Mouse (Mus musculus) spleen, postnatal 10 days (tissue): ENCODE measurements around the gene Nfkb1.

Experiments
- DNase-seq, 2 experiments: peaks; one replicate each; pipeline ENCODE4 v3.0.0; 2021 to 2022; ENCODE audit warnings: low spot score in 2 of 2

Gene Nfkb1

DNA sequence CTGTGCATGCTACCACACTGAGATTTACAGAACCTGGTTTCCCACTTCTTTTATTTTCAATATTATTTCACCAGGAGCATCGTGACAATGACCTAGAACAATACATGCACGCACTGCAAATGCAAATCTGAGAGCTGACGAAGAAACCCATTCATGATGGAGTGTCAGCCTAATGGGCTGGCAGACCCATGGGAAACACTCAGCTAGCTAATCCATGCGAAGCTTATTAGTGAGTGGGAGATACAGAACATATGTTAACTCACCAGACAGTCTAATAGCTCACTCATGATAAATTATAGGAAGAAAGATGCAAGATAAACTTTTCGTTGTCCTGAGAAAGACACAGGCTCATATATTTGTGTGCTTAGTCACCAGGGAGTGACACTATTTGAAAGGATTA lies 19.2 kb downstream of the Nfkb1 start:
- DNase-seq, result no peak

DNA sequence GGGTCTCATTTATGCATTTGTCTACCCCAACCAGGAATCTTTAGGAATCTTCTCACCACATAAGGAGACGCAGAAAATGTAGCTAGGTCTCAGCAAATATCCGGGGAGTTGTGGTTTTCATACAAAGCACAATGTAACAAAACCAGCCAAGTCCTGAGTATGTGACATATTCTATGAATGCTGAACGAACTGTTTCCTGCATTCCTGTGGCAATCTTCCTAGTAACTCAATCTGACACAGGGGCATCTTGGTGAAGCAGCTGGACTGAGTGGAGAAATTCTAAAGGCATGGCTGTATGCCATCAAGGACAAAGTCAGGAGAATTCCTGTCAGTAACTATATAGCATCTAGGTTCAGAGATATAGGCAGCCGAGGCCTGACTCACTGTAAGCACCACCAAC lies 20.5 kb downstream of the Nfkb1 start:
- DNase-seq, result no peak

DNA sequence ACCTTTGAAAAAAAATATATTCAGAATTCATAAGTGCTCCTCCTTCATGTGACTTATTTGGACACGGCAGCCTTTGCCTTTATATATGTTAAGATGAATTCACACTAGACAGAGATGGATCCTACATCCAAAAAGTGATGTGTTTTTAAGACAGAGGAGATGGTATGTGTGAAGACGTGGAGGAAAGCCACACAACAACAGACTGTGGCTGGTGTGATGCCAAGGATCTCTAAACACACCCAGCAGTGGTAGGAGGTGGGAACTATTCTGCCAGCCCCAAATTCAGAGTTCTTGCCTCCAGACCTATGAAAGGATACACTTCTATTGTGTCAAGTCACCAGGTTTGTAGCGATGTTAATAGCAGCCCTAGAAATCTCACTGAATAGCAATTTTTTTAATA lies 24.3 kb downstream of the Nfkb1 start:
- DNase-seq, result no peak

DNA sequence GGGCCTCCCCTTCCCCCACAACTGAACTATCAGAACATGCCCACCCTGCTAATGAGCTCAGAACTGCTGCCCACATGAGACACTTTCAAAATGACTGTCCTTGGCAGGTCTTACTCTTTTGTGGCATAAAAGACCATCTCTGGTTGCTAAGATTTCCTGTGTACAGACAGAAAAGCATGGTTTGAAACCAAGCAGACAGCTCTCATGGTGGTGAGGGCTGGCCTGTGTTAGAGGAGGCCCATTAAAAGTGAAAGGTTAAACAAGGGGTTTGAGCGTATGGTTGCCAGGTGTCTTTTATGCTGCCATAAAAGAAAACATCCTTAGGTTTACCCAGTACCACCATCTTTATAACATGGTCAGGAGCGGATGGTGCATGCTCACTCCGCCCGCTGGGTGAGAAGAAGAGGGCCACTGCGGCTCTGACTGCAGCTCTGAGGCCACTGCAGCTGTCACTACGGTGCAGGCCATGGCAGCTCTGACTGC lies 25.5 kb downstream of the Nfkb1 start:
- no peak for DNase-seq

DNA sequence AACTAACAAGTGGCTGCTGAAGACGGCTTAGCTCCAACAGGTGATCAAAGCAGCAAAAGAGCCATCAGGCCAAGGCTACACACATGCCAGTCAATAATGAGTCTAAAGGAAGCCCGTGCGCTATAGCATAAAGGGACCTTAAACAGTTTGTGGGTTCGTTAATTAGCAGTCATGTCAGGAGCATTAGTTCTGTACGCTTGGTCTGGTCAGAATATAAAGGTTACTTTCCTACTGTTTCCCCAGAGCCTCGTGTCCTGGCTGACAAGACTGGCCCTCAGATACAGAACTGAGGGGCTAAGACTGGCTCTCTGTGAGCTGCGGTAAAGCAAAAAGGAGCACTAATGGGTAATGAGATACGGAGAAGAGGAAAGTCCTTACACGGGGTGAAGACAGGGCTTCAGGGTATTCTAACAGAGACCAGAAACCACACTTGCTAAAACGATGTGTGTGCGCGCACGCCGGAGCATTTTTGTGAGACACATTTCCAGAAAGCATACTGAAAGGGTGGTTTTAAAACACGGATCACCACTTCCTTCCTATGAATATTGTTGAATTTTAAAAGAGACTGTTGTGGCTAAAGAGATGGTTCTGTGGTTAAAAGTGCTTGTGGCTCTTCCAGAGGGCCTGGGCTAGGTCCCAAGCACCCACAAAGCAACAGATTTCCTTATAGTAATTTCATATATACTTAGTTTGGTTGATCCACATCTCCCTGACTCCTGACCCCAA lies 29.0 kb downstream of the Nfkb1 start:
- DNase-seq, result no peak

DNA sequence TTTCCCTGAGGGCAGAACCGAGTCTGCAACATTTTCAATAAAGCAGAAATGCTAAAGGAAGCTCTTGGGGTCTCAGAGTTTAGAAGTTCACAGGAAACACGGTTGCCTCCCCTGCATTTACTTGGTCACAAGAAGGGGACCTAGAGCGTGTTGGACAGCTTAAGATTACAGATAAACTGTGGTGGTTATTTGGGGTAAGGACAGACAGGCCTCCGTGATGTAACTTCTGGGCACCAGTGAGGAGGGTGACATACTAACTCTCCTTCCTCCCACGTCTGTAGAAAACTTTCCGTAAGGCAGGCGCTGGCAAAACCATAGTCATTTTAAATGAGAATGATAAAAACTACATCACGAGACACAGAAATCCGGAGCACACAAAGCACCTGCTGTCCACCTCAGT lies 29.6 kb downstream of the Nfkb1 start:
- DNase-seq, result no peak

DNA sequence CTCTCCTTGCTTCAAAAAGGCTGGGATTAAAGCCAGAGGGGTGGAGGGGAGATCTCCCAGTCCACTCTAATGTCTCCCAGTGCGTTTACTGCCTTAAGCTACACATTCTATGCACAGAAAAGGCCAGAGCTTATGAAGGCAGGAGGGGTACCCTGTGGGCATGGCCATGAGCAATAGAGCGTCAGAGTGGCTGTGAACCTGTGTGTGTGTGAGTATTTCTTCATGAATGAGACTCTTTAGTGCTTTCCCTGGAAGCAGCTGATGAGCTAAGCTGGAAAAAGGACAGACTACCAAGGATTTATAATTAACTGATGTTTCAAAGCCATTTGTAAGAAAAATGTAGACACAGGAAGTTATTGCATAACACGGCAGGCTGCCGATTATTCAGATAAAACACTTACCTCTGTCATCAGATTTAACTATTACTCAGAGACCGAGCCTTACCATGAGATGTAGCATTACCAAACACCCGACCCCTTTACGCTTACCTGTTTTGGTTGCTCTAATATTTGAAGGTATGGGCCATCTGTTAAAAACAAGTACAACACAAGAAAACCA lies 32.7 kb downstream of the Nfkb1 start:
- DNase-seq, result no peak

DNA sequence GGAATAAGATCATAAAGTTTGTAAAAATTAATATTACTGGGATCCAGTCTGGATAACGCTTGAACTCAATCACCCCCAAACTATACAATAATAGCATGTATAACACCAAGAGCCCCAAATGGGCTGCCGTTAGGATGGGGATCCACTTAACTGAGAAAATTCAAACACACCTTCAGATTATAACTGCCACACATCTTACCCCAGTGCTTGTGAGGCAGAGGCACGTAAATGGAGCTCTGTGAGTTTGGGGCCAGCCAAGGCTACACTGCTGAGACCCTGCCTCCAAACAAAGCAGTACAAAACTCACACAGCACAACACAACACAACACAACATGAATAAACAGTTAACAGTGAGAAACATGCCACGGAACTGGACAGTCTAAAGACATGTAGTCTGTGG lies 35.2 kb downstream of the Nfkb1 start:
- no peak for DNase-seq

DNA sequence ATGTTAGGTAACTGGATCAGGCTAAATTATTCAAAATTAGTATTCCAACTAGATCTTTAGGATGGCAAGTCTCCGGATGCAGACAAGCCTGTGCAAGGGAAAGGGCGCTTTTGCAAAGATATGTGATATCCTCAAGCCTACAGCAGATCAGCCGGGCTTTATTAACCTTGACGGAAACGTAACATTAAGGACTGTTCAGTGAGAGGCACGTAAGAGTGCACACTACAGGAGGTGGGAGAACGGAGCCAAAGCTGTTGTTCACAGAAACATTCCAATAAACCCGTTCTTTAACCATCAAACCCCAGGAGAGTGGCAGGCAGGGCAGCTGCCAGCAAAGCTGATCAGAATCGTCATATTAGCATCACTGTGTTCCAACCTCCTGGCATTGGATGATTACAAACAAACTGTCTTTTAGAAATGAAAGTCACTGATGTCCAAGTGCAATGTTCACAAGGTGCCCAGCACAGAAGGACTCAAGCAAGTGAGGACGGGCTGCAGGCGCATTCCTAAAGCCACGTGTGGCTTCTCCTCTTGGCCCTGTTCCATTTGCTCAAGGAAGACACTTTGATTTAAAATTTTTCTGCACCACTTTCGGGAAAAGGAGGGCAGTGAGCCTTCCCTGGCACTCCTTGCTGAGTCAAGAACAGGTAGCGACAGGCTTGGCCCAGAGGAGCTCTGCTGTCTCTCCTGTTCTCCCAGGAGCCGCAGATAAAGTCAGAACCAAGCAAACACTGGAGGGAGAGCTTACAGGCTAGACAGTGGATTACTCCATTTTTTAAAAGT lies 40.4 kb downstream of the Nfkb1 start:
- no peak for DNase-seq

DNA sequence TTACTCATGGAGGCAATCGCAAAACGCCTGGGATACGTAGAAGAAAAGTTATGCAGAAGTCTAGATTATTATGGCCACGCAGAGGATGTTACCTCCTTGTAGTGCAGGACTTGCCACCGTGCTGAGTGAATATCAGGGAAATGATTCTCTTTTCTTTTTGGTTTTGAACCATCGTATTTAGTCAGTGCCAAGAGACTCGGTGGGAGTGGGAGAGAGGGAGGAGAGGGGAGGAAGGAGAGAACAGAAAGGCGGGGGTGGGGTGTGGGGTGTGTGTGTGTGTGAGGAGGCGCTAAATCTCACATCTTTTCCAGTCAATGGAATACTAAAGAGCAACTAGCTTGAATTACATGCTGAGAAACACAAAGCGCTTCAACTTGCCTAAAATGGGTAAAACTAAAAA lies 41.5 kb downstream of the Nfkb1 start:
- DNase-seq, result no peak

DNA sequence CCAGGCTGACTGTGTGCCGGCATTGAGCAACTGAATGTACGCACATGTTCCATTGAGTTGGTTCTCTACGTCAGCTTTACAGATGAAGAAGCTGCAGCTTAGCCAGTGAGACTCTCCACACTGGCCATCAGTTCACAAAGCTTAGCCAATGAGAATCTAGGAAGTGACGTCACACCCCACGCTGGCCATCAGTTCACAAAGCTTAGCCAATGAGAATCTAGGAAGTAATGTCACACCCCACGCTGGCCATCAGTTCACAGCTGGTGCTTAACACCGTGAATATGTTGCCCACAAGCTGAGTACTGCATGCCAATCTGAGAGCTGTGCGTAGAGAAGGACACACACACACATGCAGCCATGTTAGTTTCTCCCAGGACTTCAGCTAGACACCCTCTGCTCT lies 42.8 kb downstream of the Nfkb1 start:
- DNase-seq, result no peak

DNA sequence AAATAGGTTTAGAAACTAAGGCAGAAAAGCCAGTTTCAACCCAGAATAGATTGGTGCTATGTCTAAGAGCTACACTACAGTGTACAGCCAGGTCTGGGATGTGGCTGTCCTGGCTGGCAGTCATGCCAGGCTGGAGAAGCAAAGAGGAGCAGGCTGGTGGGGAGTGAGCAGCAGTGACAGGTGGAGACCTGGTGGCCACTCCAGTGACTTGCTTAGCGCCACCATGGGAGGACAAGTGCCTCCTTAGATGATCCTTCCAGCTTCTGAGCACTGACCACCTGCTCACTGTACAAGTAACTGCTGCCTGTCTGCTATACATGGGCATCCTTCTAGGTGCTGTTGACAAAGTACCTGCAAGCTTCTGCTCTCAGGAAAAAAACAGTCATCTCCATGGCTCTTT lies 44.7 kb downstream of the Nfkb1 start:
- DNase-seq, result no peak

DNA sequence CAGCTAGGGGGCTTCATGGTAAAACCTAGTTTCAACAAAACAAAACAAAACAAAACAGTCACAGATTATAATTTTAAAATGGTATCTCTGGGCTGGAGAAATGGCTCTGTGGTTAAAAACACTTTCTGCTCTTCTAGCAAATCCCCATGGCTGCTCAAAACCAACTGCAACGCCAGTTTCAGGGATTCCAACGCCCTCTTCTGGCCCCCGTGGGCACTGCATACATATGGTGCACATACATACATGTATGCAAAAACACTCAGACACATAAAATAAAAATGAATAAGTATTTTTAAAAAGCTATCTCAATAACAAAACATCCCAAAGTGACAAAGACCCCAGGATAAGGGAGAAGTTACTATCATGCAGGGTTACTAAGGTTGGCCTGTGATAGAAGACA lies 46.4 kb downstream of the Nfkb1 start:
- DNase-seq, result no peak

DNA sequence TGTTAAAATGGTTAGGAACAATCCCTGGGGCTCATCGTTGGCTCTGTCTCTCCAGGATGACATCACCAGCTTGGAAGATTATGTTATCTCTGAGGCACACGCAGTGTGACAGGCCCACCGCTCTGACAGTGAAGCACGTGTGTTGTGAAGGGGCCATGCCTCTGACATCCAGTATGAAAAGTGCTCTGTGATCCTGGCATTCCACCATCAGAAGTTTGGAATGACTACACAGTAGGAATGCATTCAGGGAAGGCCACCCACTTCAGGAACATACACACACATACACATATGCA lies 49.8 kb downstream of the Nfkb1 start:
- no peak for DNase-seq

DNA sequence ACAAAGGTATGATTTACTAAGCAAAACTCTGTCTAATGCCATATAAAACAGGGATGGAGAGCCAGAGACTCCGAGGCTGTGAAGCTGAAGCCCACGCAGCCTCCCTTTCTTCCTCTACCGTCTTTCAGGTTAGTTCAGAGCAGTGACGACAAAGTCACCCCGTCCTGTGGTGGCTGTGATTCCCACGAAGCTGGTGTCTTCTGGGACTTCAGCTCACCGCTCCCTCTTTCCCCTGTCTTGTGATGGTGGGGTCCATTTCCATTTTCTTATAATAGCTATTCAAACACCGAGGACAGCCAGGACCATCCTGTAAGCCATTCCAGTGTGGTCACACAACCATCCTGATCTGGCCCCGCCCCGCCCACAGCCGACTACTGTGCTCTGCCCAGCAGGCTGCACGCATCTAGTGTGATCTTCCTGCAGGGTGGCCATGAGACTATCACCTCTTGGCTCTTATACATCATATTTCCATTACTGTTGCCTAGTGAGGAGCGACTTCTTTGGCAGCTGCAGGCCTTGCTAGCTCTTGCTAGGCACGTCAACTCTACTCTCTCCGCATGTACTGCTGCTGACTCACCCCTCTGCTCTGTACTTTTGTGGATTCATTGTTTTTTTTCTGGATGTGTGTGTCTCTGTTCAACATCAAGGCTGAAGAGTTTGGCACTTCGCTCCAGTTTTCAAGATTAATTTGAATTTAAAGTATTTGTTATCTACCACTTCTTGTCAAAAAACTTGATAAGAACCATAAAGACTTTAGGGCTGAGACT lies 50.3 kb downstream of the Nfkb1 start:
- DNase-seq, result no peak

DNA sequence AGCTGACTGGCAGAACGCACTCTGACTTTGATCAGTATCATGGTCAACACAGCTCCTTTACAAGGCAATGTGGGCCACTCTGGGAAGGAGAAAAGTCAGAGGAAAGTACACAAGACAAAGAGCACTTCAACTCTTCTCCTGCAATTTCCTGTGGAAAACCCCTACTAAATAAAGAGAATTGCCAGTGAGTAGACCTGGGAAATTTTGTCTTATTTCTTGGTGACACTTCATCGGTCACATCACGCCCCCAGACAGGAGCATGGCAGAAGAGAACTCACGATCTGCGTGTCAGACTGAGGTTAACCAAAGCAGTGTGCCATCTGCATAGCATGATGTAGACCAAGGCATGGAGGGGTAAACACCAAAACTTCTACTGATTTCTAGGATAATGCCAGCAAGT lies 51.1 kb downstream of the Nfkb1 start:
- DNase-seq, result no peak

DNA sequence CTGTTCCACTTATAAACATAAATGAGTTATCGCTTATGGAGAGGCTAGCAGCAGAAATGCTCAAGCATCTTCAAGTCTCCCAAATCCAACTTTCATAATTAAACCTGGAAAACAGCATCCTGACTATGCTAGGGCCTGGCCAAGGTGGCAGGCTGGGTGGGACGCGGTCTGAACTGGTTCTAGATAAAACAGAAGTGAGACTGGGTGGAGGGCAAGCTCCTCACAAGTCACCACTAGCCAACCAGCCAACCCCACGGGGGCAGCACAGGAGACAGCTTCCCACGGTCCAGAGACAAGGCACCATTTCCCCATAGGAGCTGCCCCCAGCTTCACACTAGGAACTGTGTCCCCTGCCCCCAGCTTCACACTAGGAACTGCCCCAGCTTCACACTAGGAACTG lies 53.8 kb downstream of the Nfkb1 start:
- peak in 1 of 2 experiments; percentile 25 for DNase-seq

DNA sequence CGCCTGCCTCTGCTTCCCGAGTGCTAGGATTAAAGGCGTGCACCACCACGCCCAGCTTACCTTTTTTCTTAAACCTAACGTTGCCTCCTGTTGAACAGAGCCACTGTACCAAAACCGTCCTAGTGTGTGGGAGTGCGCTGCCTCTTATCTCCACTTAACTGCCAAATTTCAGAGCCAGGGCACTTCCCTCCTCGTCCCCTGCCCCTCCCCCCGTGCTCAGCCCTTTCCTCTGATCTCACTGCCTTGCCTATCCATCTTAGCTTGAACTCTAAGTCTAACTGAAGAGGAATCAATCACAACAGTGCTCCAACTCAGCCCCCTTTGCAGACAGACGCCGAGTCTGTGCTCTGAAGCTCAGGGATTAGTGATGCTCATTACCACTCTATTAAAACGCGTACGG lies 54.9 kb downstream of the Nfkb1 start:
- DNase-seq, result peak in 1 of 2 experiments; percentile 57

DNA sequence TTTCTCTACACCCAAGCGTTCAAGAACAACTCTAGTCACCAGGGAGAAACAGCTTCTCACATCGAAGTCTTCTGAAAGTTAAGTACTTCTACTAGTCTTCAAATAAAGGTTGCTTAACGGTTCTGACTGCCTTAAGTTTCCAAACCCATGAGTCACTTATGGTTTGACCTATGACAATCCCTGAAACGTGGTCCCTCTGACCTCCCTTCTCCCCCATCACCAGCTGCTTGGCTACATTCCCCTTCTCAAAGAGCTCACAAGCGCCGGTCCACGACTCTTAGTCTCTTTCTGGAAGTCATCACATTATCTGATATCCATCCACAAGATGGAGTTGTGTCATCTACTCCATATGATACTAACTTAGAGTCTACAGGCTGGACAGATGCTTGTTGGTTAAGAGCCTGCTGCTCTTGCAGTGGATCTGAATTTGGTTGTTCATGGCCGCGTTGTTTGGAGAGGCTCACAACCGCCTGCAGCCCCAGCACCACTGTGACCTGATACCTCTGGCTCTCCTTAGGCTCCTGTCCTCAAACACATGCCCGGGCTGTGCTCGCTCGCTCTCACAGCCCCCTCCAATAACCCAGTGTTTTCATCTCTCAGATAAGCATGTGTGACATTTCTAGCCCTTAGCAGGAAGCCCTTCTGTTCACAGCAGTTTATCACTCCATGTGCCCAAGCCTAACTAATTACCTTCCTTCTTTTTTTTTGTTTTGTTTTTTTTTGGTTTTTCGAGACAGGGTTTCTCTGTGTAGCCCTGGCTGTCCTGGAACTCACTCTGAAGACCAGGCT lies 55.5 kb downstream of the Nfkb1 start:
- no peak for DNase-seq

DNA sequence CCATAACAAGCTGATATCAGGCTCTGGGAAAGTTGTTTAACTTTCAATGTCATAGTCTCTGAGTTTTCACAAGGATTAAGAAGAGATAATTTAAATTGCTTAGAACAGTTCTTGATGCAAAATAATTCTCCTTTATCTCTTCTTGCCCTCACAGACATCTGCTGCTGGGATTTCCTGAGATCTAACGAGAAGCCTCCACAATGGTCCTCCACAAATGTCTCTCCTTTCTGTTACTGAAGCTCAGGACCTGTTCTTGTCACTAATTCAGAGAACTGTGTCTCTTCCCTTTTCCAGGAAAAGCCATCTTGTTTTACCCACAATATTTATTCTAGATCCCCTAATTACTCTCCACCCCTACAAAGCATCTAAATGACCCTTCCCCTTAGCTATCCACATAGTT lies 56.3 kb downstream of the Nfkb1 start:
- no peak for DNase-seq

DNA sequence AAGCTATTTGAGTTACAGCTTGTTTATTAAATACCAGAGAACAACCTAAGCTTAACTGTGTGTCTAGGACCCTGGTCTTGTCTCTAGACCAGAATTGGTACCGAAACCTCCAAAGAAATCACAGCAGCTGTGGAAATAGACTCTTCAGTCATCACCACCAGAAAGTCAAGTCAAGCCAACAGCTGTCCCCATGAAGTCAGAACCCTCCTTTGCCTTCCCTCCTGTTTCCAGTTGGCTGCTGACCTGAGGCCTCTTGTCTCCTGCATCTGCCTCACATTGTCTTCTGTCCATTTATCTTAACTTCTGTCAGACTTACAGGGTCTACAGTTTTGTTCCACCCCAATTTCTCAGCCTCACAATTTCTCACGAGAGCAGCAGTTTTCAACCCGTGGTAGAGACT lies 57.1 kb downstream of the Nfkb1 start:
- DNase-seq, result no peak

DNA sequence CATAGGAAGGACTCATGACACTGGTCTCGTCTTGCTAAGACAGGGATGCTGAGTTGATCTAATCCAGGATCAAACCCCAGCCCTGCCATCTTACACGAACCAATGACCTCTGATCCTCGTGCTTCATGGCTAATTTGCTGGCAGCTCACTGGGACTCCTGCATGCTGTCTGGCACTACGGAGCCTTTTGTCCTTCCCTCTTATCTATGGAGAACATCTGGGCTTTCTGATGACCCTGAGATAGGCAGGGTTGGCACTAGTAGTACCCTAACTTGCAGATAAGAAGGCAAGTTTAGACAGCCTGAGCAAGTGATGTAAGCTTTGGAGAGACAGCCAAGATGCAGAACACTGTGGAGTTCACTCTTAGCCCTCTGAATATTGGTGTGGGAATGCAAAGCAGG lies 59.5 kb downstream of the Nfkb1 start:
- no peak for DNase-seq
